Mouse (Mus musculus): Measurements from ENCODE around the gene Spred2.

Gene Spred2

GRCm38 (mm10) chr11:19984029-19984428, 59.9 kb downstream of the Spred2 start:
- DNase-seq (ENCODE audit: low spot score) = no peak

GRCm38 (mm10) chr11:19985283-19985854, 61.2 kb downstream of the Spred2 start:
- DNase-seq (ENCODE audit: low spot score) = no peak

GRCm38 (mm10) chr11:19986443-19986861, 62.3 kb downstream of the Spred2 start:
- DNase-seq (ENCODE audit: low spot score) = no peak

GRCm38 (mm10) chr11:19986871-19987755, 62.9 kb downstream of the Spred2 start:
- no peak for DNase-seq (ENCODE audit: low spot score)

GRCm38 (mm10) chr11:19987756-19988091, 63.5 kb downstream of the Spred2 start:
- no peak for DNase-seq (ENCODE audit: low spot score)

- no peak for DNase-seq (ENCODE audit: low spot score)
Observed at GRCm38 (mm10) chr11:19988224-19988623, 64.0 kb downstream of the Spred2 start.

- DNase-seq (ENCODE audit: low spot score) = no peak
Observed at GRCm38 (mm10) chr11:19988631-19989030, 64.5 kb downstream of the Spred2 start.

GRCm38 (mm10) chr11:19989141-19989910, 65.2 kb downstream of the Spred2 start:
- DNase-seq (ENCODE audit: low spot score) = no peak

- DNase-seq (ENCODE audit: low spot score) = no peak
Observed at GRCm38 (mm10) chr11:19990731-19991130, 66.6 kb downstream of the Spred2 start.

- DNase-seq (ENCODE audit: low spot score) = no peak
Observed at GRCm38 (mm10) chr11:19991303-19991976, 67.3 kb downstream of the Spred2 start.

GRCm38 (mm10) chr11:19992341-19993281, 68.4 kb downstream of the Spred2 start:
- DNase-seq (ENCODE audit: low spot score) = no peak

- DNase-seq (ENCODE audit: low spot score) = no peak
Observed at GRCm38 (mm10) chr11:19993753-19994152, 69.6 kb downstream of the Spred2 start.

GRCm38 (mm10) chr11:19994262-19994790, 70.2 kb downstream of the Spred2 start:
- DNase-seq (ENCODE audit: low spot score) = no peak

GRCm38 (mm10) chr11:19997940-19998339, 73.8 kb downstream of the Spred2 start:
- DNase-seq (ENCODE audit: low spot score) = no peak

GRCm38 (mm10) chr11:20002883-20003282, 78.7 kb downstream of the Spred2 start:
- DNase-seq (ENCODE audit: low spot score) = no peak

GRCm38 (mm10) chr11:20007701-20008100, 83.5 kb downstream of the Spred2 start:
- DNase-seq (ENCODE audit: low spot score) = no peak

GRCm38 (mm10) chr11:20011210-20011978, 87.2 kb downstream of the Spred2 start:
- no peak for DNase-seq (ENCODE audit: low spot score)

- DNase-seq (ENCODE audit: low spot score) = no peak
Observed at GRCm38 (mm10) chr11:20013366-20013765, 89.2 kb downstream of the Spred2 start.

- no peak for DNase-seq (ENCODE audit: low spot score)
Observed at GRCm38 (mm10) chr11:20017937-20018336, 93.8 kb downstream of the Spred2 start.

GRCm38 (mm10) chr11:20018905-20019304, 94.7 kb downstream of the Spred2 start:
- no peak for DNase-seq (ENCODE audit: low spot score)

Measured in layer of hippocampus, adult 9-10 months (tissue).